Mouse (Mus musculus): Measurements from ENCODE around the gene Wwox.

Gene Wwox

GRCm38 (mm10) chr8:114541132-114541531 lies 101.7 kb downstream of the Wwox start:
- no peak for DNase-seq (ENCODE audit: low spot score in 2 of 2)

GRCm38 (mm10) chr8:114548360-114548759 lies 108.9 kb downstream of the Wwox start:
- DNase-seq (ENCODE audit: low spot score in 2 of 2): no peak

GRCm38 (mm10) chr8:114548837-114549236 lies 109.4 kb downstream of the Wwox start:
- DNase-seq (ENCODE audit: low spot score in 2 of 2): no peak

GRCm38 (mm10) chr8:114550029-114550428 lies 110.6 kb downstream of the Wwox start:
- DNase-seq (ENCODE audit: low spot score in 2 of 2): no peak

GRCm38 (mm10) chr8:114552606-114553005 lies 113.2 kb downstream of the Wwox start:
- no peak for DNase-seq (ENCODE audit: low spot score in 2 of 2)

GRCm38 (mm10) chr8:114554966-114555365 lies 115.5 kb downstream of the Wwox start:
- no peak for DNase-seq (ENCODE audit: low spot score in 2 of 2)

- DNase-seq (ENCODE audit: low spot score in 2 of 2): no peak
Measured at GRCm38 (mm10) chr8:114555491-114556202, 116.2 kb downstream of the Wwox start.

GRCm38 (mm10) chr8:114561191-114561590 lies 121.7 kb downstream of the Wwox start:
- no peak for DNase-seq (ENCODE audit: low spot score in 2 of 2)

- no peak for DNase-seq (ENCODE audit: low spot score in 2 of 2)
Measured at GRCm38 (mm10) chr8:114562486-114562885, 123.0 kb downstream of the Wwox start.

GRCm38 (mm10) chr8:114563361-114563760 lies 123.9 kb downstream of the Wwox start:
- no peak for DNase-seq (ENCODE audit: low spot score in 2 of 2)

- no peak for DNase-seq (ENCODE audit: low spot score in 2 of 2)
Measured at GRCm38 (mm10) chr8:114564036-114564435, 124.6 kb downstream of the Wwox start.

GRCm38 (mm10) chr8:114568531-114569166 lies 129.2 kb downstream of the Wwox start:
- DNase-seq (ENCODE audit: low spot score in 2 of 2): no peak

- DNase-seq (ENCODE audit: low spot score in 2 of 2): no peak
Measured at GRCm38 (mm10) chr8:114573014-114573746, 133.7 kb downstream of the Wwox start.

- no peak for DNase-seq (ENCODE audit: low spot score in 2 of 2)
Measured at GRCm38 (mm10) chr8:114573747-114574093, 134.3 kb downstream of the Wwox start.

GRCm38 (mm10) chr8:114579292-114579691 lies 139.8 kb downstream of the Wwox start:
- no peak for DNase-seq (ENCODE audit: low spot score in 2 of 2)

GRCm38 (mm10) chr8:114580684-114581083 lies 141.2 kb downstream of the Wwox start:
- no peak for DNase-seq (ENCODE audit: low spot score in 2 of 2)

GRCm38 (mm10) chr8:114590336-114590867 lies 150.9 kb downstream of the Wwox start:
- no peak for DNase-seq (ENCODE audit: low spot score in 2 of 2)

- DNase-seq (ENCODE audit: low spot score in 2 of 2): no peak
Measured at GRCm38 (mm10) chr8:114591296-114592280, 152.1 kb downstream of the Wwox start.

- DNase-seq (ENCODE audit: low spot score in 2 of 2): no peak
Measured at GRCm38 (mm10) chr8:114593424-114594157, 154.1 kb downstream of the Wwox start.

GRCm38 (mm10) chr8:114594811-114595210 lies 155.4 kb downstream of the Wwox start:
- no peak for DNase-seq (ENCODE audit: low spot score in 2 of 2)

GRCm38 (mm10) chr8:114599555-114599954 lies 160.1 kb downstream of the Wwox start:
- DNase-seq (ENCODE audit: low spot score in 2 of 2): no peak
